Mouse (Mus musculus): ENCODE results near the gene Cdh23. TPM values are rescaled to one million over a fixed set of nuclear protein-coding genes. Genes with fewer than 3 reads are reported as not detected.

Cdh23 gene
- total RNA-seq, 2 experiments from 2014 or later, result 1.2 to 2.2 TPM

DNA sequence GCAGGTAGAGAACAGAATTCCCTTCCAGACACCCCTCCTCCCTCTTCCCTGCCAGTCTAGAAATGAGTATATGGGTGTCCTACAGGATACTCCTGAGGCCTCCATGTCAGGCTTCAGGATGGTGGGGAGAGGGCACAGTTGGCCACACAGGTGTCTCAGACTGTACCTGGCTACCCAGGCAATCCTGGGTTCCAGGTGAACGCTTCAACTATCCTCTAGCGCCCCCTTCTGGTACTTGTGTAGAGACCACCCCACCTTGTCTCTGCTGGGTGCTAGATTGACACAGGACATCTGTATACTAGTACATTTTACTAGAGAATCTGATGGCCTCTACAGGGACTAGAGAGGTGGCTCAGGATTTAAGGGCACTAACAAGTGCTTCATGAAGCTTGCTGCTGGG lies 253.2 kb downstream of the Cdh23 start:
- no peak overlapping the region for H3K4me3 ChIP-seq
- intact Hi-C loops (cut with DNase I), result no loop called here
- peak; percentile 18; the same call in 1 of the 2 replicates for TF ChIP-seq CTCF (IDR thresholded peaks at IDR 0.05)
- no peak for DNase-seq (ENCODE audit: extremely low spot score in 1 of 2, low spot score in 2 of 2)
- no peak overlapping the region for H3K27ac ChIP-seq

DNA sequence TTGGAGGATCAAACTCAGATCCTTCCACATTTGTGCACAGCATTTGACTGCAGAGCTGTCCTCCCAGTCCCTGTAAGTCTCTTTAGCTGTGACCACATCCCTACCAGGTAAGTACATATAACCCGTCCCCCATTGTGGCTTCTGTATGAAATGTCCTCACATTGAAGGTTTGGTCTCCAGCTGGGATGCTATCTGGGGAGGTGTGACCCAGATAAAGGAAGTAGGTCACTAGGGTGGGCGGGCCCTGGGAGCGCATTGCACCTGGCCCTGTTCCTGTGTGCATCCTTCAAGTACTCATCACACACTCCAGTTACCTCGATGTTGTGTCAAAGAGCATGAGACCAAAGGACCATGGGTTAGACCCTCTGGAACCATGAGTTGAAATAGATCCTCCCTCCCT lies 254.0 kb downstream of the Cdh23 start:
- Histone ChIP-seq H3K4me3 (no peak overlapping the region), H3K27ac (no peak overlapping the region)
- no peak for DNase-seq (ENCODE audit: extremely low spot score in 1 of 2, low spot score in 2 of 2)
- intact Hi-C loops (cut with DNase I), result no loop called here
- no peak for TF ChIP-seq CTCF (IDR thresholded peaks at IDR 0.05)

GRCm38 (mm10) chr10:60432679-60433078 lies 263.6 kb downstream of the Cdh23 start:
- no peak for TF ChIP-seq CTCF (IDR thresholded peaks at IDR 0.05)
- Histone ChIP-seq H3K27ac (no peak overlapping the region), H3K4me3 (no peak overlapping the region)
- intact Hi-C loops (cut with DNase I), result no loop called here
- no peak for DNase-seq (ENCODE audit: extremely low spot score in 1 of 2, low spot score in 2 of 2)

DNA sequence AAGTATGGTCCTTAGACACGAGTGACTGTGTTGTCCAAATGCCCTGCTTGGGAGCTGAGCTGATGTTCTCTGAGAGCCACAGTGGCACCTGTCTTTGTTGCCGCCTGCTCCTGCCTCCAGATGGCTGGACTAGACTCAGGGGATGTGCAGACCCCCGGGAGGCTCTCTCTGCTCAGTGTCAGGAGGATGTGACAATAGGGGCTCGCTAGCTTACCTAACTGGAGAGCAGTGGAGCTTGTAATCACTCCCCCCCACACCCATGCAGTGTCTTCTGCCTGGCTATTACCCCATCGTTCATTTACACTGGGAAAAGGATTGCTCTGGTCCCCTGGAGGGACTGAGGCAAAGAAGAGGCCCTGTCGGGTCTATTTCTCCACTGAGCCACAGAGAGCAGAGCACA lies 265.7 kb downstream of the Cdh23 start:
- DNase-seq (ENCODE audit: extremely low spot score in 1 of 2, low spot score in 2 of 2), result no peak
- intact Hi-C loops (cut with DNase I), result no loop called here
- Histone ChIP-seq H3K27ac (no peak overlapping the region), H3K4me3 (no peak overlapping the region)
- TF ChIP-seq CTCF (IDR thresholded peaks at IDR 0.05), result no peak

- intact Hi-C loops (cut with DNase I), result no loop called here
- TF ChIP-seq CTCF (IDR thresholded peaks at IDR 0.05), result no peak
- H3K27ac ChIP-seq, result no peak overlapping the region
- H3K4me3 ChIP-seq, result no peak overlapping the region
- DNase-seq (ENCODE audit: extremely low spot score in 1 of 2, low spot score in 2 of 2), result no peak
Observed at GRCm38 (mm10) chr10:60430001-60430400, 266.3 kb downstream of the Cdh23 start.

GRCm38 (mm10) chr10:60422756-60423155 lies 273.5 kb downstream of the Cdh23 start:
- DNase-seq (ENCODE audit: extremely low spot score in 1 of 2, low spot score in 2 of 2), result no peak
- no peak for TF ChIP-seq CTCF (IDR thresholded peaks at IDR 0.05)
- Histone ChIP-seq H3K27ac (no peak overlapping the region), H3K4me3 (no peak overlapping the region)
- intact Hi-C loops (cut with DNase I), result no loop called here

- intact Hi-C loops (cut with DNase I), result loop anchor here (2.0 to 10.0 kb wide), 2 partner anchors 277 to 655 kb away; partner anchors contain the start of gene Cdh23
- Histone ChIP-seq H3K4me3 (no peak overlapping the region), H3K27ac (no peak overlapping the region)
- no peak for DNase-seq (ENCODE audit: extremely low spot score in 1 of 2, low spot score in 2 of 2)
- peak; percentile 27 for TF ChIP-seq CTCF (IDR thresholded peaks at IDR 0.05)
Observed at GRCm38 (mm10) chr10:60419624-60420023, 276.7 kb downstream of the Cdh23 start.

DNA sequence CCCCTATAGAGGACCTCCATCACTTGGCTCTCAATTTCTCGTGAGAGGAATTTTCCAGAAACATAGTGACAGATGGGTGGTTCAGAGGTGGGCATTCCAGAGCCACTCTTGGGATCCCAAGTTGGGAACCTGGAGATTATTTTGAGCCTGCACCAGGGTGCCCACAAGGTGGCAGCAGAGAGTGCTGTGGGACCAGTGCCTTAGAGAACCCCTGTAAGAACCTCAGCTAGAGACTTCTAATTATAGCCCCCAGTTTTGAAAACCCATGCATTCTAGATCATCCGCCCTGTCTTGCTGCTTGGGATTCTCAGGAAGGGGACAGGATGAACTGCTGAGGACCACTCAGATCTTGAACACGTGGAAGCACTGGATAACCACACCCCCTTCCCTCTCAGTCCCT lies 278.2 kb downstream of the Cdh23 start:
- no peak overlapping the region for H3K27ac ChIP-seq
- peak; percentile 94 for TF ChIP-seq CTCF (IDR thresholded peaks at IDR 0.05)
- intact Hi-C loops (cut with DNase I), result loop anchor here (2.0 to 10.0 kb wide), 2 partner anchors 279 to 657 kb away; partner anchors contain the start of gene Cdh23
- peak; percentile 64 to 69 for DNase-seq (ENCODE audit: extremely low spot score in 1 of 2, low spot score in 2 of 2)
- no peak overlapping the region for H3K4me3 ChIP-seq

- DNase-seq (ENCODE audit: extremely low spot score in 1 of 2, low spot score in 2 of 2), result no peak
- no peak overlapping the region for H3K4me3 ChIP-seq
- no peak overlapping the region for H3K27ac ChIP-seq
- intact Hi-C loops (cut with DNase I), result loop anchor here (2.0 to 10.0 kb wide), 2 partner anchors 270 to 658 kb away; no protein-coding TSS in a partner anchor
- no peak for TF ChIP-seq CTCF (IDR thresholded peaks at IDR 0.05)
Observed at GRCm38 (mm10) chr10:60417041-60417440, 279.2 kb downstream of the Cdh23 start.

GRCm38 (mm10) chr10:60413756-60414155 lies 282.5 kb downstream of the Cdh23 start:
- no peak for DNase-seq (ENCODE audit: extremely low spot score in 1 of 2, low spot score in 2 of 2)
- Histone ChIP-seq H3K27ac (no peak overlapping the region), H3K4me3 (no peak overlapping the region)
- intact Hi-C loops (cut with DNase I), result loop anchor here (10.0 kb wide), 1 partner anchor 661 kb away; no protein-coding TSS in a partner anchor
- TF ChIP-seq CTCF (IDR thresholded peaks at IDR 0.05), result no peak

DNA sequence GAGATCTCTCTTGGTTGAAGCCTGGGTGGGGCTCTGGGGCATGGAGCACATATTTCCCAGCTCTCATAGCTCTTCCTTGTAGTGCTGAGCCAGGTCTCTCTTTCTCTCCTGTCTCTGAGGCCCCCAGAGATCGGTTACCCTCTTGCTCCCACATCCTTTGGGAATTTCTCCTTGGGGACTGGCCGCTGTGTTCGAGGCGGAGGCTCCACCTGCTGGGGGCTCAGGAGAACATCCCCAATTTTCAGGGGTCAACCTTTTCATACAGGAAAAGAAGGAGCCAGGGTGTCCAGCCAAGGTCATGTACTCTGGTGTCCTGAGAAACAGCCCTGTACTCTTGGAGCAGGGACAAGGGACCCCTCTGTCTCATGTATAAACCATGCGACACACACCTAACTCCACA lies 284.5 kb downstream of the Cdh23 start:
- Histone ChIP-seq H3K27ac (no peak overlapping the region), H3K4me3 (no peak overlapping the region)
- DNase-seq (ENCODE audit: extremely low spot score in 1 of 2, low spot score in 2 of 2), result no peak
- intact Hi-C loops (cut with DNase I), result loop anchor here (10.0 kb wide), 1 partner anchor 663 kb away; no protein-coding TSS in a partner anchor
- peak; percentile 52 for TF ChIP-seq CTCF (IDR thresholded peaks at IDR 0.05)

DNA sequence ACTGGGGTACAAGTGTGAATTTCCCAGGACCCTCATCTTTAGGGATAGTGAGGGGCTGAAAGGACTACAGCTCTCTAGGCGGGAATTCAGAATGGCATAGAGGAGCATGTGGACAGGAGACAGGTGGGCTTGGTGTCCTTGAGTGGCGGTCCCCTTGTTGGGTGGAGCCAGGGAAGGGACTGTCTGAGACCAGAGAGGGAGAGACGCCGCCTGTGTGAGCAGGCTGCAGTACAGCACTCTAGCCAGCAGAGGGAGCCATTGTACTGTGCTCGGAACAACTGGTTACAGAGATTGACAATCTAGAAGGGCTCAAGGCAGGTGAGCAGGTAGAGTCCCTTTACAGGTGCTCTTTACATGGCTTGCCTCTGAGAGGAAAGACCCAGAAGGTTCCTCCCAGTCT lies 288.5 kb downstream of the Cdh23 start:
- DNase-seq (ENCODE audit: extremely low spot score in 1 of 2, low spot score in 2 of 2), result peak; percentile 63 to 71
- H3K27ac ChIP-seq, result no peak overlapping the region
- TF ChIP-seq CTCF (IDR thresholded peaks at IDR 0.05), result peak; percentile 98
- intact Hi-C loops (cut with DNase I), result loop anchor here (2.0 to 10.0 kb wide), 4 partner anchors 61 to 349 kb away; partner anchors contain the start of gene Vsir
- H3K4me3 ChIP-seq, result no peak overlapping the region
